Mouse (Mus musculus) small intestine, adult 2 months (tissue): ENCODE measurements around the gene Pde8b. TPM values are rescaled to one million over a fixed set of nuclear protein-coding genes. Genes with fewer than 3 reads are reported as not detected.

Source experiments
- H3K27ac ChIP-seq: fragments of 200-500 bp; 2 replicates; pipeline ENCODE4 v1.5.1; 2012; ENCODE audit warnings: low read depth, low read length, control low read depth, inconsistent platforms; ENCODE audit not compliant: insufficient read depth
- H3K27me3 ChIP-seq: fragments of 200-500 bp; 2 replicates; pipeline ENCODE4 v1.6.1; 2012; ENCODE audit warnings: mild to moderate bottlenecking, moderate library complexity, low read length, inconsistent platforms; ENCODE audit not compliant: control insufficient read depth, insufficient read depth
- H3K36me3 ChIP-seq: fragments of 200-500 bp; 2 replicates; pipeline ENCODE4 v1.6.1; 2012; ENCODE audit warnings: mild to moderate bottlenecking, low read length, control low read depth, inconsistent platforms; ENCODE audit not compliant: control insufficient read depth, insufficient read depth
- H3K4me1 ChIP-seq: fragments of 200-500 bp; 2 replicates; pipeline ENCODE4 v1.6.1; 2012; ENCODE audit warnings: low read length, inconsistent platforms, mixed read lengths; ENCODE audit not compliant: control insufficient read depth, insufficient read depth, insufficient read length
- H3K4me3 ChIP-seq: fragments of 200-500 bp; 2 replicates; pipeline ENCODE4 v1.5.1; 2012; ENCODE audit warnings: low read depth, mild to moderate bottlenecking, control low read depth, inconsistent platforms, low read length, moderate library complexity
- CTCF ChIP-seq: fragments of 200-500 bp; IDR thresholded peaks from 2 replicates; pipeline ENCODE4 v1.5.1; 2012; ENCODE audit warnings: low read depth, mild to moderate bottlenecking, control low read depth, inconsistent platforms, low read length, moderate library complexity, mixed read lengths; ENCODE audit not compliant: insufficient replicate concordance, insufficient read length; ENCODE audit errors: extremely low read depth
- POLR2A ChIP-seq: fragments of 200-500 bp; IDR thresholded peaks from 2 replicates; pipeline ENCODE4 v1.6.1; 2012; ENCODE audit warnings: low read depth, mild to moderate bottlenecking, control low read depth, inconsistent platforms, low read length, moderate library complexity
- WGBS: fragments of 180-500 bp; shearing (Covaris S2); methylation state at CpG from one replicate; pipeline ENCODE4 v1.1.7; 2018; 5-methylcytosine and 5-hydroxymethylcytosine counted together
- polyA plus RNA-seq: library from polyadenylated mRNA; depleted of rRNA; stranded (reverse); fragments of >200 nt; gene quantifications from 2 replicates; pipeline ENCODE4 v1.2.3, GENCODE M21; 2012

Gene Pde8b
- polyA plus RNA-seq, 1 experiment: 4.8 TPM

GRCm38 (mm10) chr13:95260886-95261789 is 11.0 kb upstream of the Pde8b start:
- TF ChIP-seq POLR2A (no peak), CTCF (no peak)
- WGBS: 67% methylated on average over 9 of the region's 9 CpGs
- no peak overlapping the region for H3K4me3 ChIP-seq
- H3K4me1 ChIP-seq: peaks cover 12% of the 10 kb centered on the region
- no peaks in the 10 kb centered on the region for H3K27me3 ChIP-seq
- H3K36me3 ChIP-seq: no peaks in the 10 kb centered on the region
- 0 out of 2 replicates have a peak overlapping the region, but pooled peaks have one; percentile 44 for H3K27ac ChIP-seq

- peaks cover 17% of the 10 kb centered on the region for H3K4me1 ChIP-seq
- WGBS: 7% methylated on average over 1 of the region's 1 CpGs
- no peaks in the 10 kb centered on the region for H3K27me3 ChIP-seq
- H3K27ac ChIP-seq: peak overlapping the region; percentile 44; the same call in 1 of the 2 replicates
- H3K4me3 ChIP-seq: no peak overlapping the region
- no peaks in the 10 kb centered on the region for H3K36me3 ChIP-seq
- TF ChIP-seq CTCF: no peak
- no peak for TF ChIP-seq POLR2A
Observed at GRCm38 (mm10) chr13:95260391-95260790, 10.3 kb upstream of the Pde8b start.

- Histone ChIP-seq H3K27me3 (no peaks in the 10 kb centered on the region), H3K4me3 (no peak overlapping the region), H3K4me1 (peaks cover 39% of the 10 kb centered on the region), H3K27ac (no peak overlapping the region), H3K36me3 (no peaks in the 10 kb centered on the region)
- 95% methylated on average over 6 of the region's 6 CpGs for WGBS
- TF ChIP-seq POLR2A (no peak), CTCF (no peak)
Observed at GRCm38 (mm10) chr13:95257083-95257482, 6.9 kb upstream of the Pde8b start.

- Histone ChIP-seq H3K36me3 (no peaks in the 10 kb centered on the region), H3K4me1 (peaks cover 30% of the 10 kb centered on the region), H3K4me3 (no peak overlapping the region), H3K27ac (peak overlapping the region; percentile 68), H3K27me3 (no peaks in the 10 kb centered on the region)
- TF ChIP-seq POLR2A (no peak), CTCF (no peak)
- 46% methylated on average over 3 of the region's 3 CpGs for WGBS
Observed at GRCm38 (mm10) chr13:95255083-95255482, 4.9 kb upstream of the Pde8b start.

GRCm38 (mm10) chr13:95243026-95243425 is 7.1 kb downstream of the Pde8b start:
- TF ChIP-seq POLR2A (no peak), CTCF (no peak)
- no peaks in the 10 kb centered on the region for H3K36me3 ChIP-seq
- H3K4me3 ChIP-seq: no peak overlapping the region
- 28% methylated on average over 2 of the region's 2 CpGs for WGBS
- H3K27ac ChIP-seq: no peak overlapping the region
- no peaks in the 10 kb centered on the region for H3K27me3 ChIP-seq
- H3K4me1 ChIP-seq: peaks cover 16% of the 10 kb centered on the region; the same call in 1 of the 2 replicates

GRCm38 (mm10) chr13:95237488-95237887 is 12.6 kb downstream of the Pde8b start:
- 91% methylated on average over 2 of the region's 2 CpGs for WGBS
- TF ChIP-seq POLR2A (no peak), CTCF (no peak)
- Histone ChIP-seq H3K27me3 (no peaks in the 10 kb centered on the region), H3K27ac (no peak overlapping the region), H3K36me3 (no peaks in the 10 kb centered on the region), H3K4me3 (no peak overlapping the region), H3K4me1 (peaks cover 3% of the 10 kb centered on the region; the same call in 1 of the 2 replicates)

- no peak overlapping the region for H3K27ac ChIP-seq
- no peaks in the 10 kb centered on the region for H3K36me3 ChIP-seq
- H3K27me3 ChIP-seq: no peaks in the 10 kb centered on the region
- no peak overlapping the region for H3K4me3 ChIP-seq
- no peak for TF ChIP-seq CTCF
- TF ChIP-seq POLR2A: no peak
- WGBS: 79% methylated on average over 8 of the region's 8 CpGs
- H3K4me1 ChIP-seq: no peaks in the 10 kb centered on the region
Observed at GRCm38 (mm10) chr13:95235261-95235660, 14.9 kb downstream of the Pde8b start.
